Mouse (Mus musculus) lung, adult 2 months (tissue): ENCODE data around the gene Efnb3.

Experiments
- CTCF ChIP-seq: fragments of 200-500 bp; IDR thresholded peaks from 2 replicates; pipeline ENCODE4 v1.5.1; 2011; ENCODE audit warnings: mild to moderate bottlenecking, low read length, control low read depth; ENCODE audit not compliant: insufficient read depth
- POLR2A ChIP-seq: fragments of 200-500 bp; IDR thresholded peaks from 2 replicates; pipeline ENCODE4 v1.6.1; 2011; ENCODE audit warnings: low read depth, mild to moderate bottlenecking, control low read depth, low read length, borderline replicate concordance; ENCODE audit errors: extremely low read depth

GRCm38 (mm10) chr11:69527098-69528030 is 32.6 kb downstream of the Efnb3 start:
- TF ChIP-seq POLR2A (no peak), CTCF (no peak)
